Mouse (Mus musculus): ENCODE measurements around the gene Sh3bp1.
A peak's percentile ranks its signal among the peaks of the same experiment; 100 is the strongest.

DNA sequence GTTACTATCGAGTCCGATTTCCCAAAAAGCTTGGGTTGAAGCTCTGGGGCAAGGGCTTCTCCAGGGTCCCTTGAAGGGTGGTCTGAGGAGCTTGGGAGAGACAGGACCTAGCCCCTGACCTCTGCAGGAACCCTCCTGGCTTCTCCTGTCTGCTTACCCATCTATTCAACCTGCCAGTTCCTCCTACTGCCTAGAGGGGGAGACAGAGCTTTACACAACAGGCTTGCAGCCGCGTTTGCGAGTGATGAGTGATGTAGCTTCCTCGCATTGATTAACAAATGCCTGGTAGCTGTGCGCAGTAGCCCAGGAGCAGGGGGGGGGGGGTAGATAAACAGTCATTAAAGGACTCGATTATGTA is 16.1 kb downstream of the Sh3bp1 start:
- TF ChIP-seq POLR2A (IDR thresholded peaks at IDR 0.05; ENCODE audit: borderline replicate concordance, insufficient read depth, low read length): peak; percentile 14; the same call in 1 of the 2 replicates
- peak; percentile 98 for TF ChIP-seq CTCF (IDR thresholded peaks at IDR 0.05; ENCODE audit: borderline replicate concordance, insufficient read depth, low read depth, low read length)

Data from cerebellum, adult 2 months (tissue).